Mouse (Mus musculus) neural tube, embryonic 14.5 days (tissue): Measurements from ENCODE around the gene Rab39. TPM values are rescaled to one million over a fixed set of nuclear protein-coding genes. Genes with fewer than 3 reads are reported as not detected.

Source experiments
- ATAC-seq: fragments of 200-750 bp; cut with Nextera tagmentation; 2 replicates; pipeline ENCODE4 v1.8.0; 2017; ENCODE audit warnings: low read depth, mild to moderate bottlenecking, moderate TSS enrichment, moderate library complexity
- H3K27ac ChIP-seq: fragments of 300-500 bp; sonication (generic); 2 replicates; pipeline ENCODE4 v1.5.1; 2014; ENCODE audit warnings: low read depth, mild to moderate bottlenecking, control low read depth, low read length, moderate library complexity, mixed read lengths
- H3K27me3 ChIP-seq: fragments of 300-500 bp; sonication (generic); 2 replicates; pipeline ENCODE4 v1.6.1; 2014; ENCODE audit warnings: low read length; ENCODE audit not compliant: control insufficient read depth, insufficient read depth
- H3K36me3 ChIP-seq: fragments of 300-500 bp; sonication (generic); 2 replicates; pipeline ENCODE4 v1.6.1; 2014; ENCODE audit warnings: low read length, mixed read lengths; ENCODE audit not compliant: control insufficient read depth, insufficient read depth
- H3K4me1 ChIP-seq: fragments of 300-500 bp; sonication (generic); 2 replicates; pipeline ENCODE4 v1.6.1; 2014; ENCODE audit warnings: low read length; ENCODE audit not compliant: control insufficient read depth, insufficient read depth
- H3K4me2 ChIP-seq: fragments of 300-500 bp; sonication (generic); 2 replicates; pipeline ENCODE4 v1.6.1; 2014; ENCODE audit warnings: mild to moderate bottlenecking, low read depth, low read length, control low read depth
- H3K4me3 ChIP-seq: fragments of 300-500 bp; sonication (generic); 2 replicates; pipeline ENCODE4 v1.5.1; 2014; ENCODE audit warnings: low read depth, low read length, control low read depth, mixed read lengths
- H3K9ac ChIP-seq: fragments of 300-500 bp; sonication (generic); replicated peaks from 2 replicates; pipeline ENCODE4 v1.6.1; 2014; ENCODE audit warnings: low read depth, mild to moderate bottlenecking, control low read depth, low read length, mixed read lengths
- H3K9me3 ChIP-seq: fragments of 300-500 bp; sonication (generic); 2 replicates; pipeline ENCODE4 v1.6.1; 2016; ENCODE audit warnings: low read length; ENCODE audit not compliant: control insufficient read depth
- WGBS: fragments of 180-500 bp; shearing (Covaris S2); extraction: QIAGEN DNeasy Blood & Tissue Kit; methylation state at CpG from one replicate; pipeline ENCODE4 v1.1.7; 2014; 5-methylcytosine and 5-hydroxymethylcytosine counted together
- polyA plus RNA-seq: library from polyadenylated mRNA; unstranded; fragments of >200 nt; fragmentation: Nextera tagmentation; extraction: Ambion mirVana; gene quantifications from 2 replicates; pipeline ENCODE4 v1.2.1, GENCODE M21; 2014

Rab39 gene
- 4.3 and 6.2 TPM in 2 replicates for polyA plus RNA-seq

DNA sequence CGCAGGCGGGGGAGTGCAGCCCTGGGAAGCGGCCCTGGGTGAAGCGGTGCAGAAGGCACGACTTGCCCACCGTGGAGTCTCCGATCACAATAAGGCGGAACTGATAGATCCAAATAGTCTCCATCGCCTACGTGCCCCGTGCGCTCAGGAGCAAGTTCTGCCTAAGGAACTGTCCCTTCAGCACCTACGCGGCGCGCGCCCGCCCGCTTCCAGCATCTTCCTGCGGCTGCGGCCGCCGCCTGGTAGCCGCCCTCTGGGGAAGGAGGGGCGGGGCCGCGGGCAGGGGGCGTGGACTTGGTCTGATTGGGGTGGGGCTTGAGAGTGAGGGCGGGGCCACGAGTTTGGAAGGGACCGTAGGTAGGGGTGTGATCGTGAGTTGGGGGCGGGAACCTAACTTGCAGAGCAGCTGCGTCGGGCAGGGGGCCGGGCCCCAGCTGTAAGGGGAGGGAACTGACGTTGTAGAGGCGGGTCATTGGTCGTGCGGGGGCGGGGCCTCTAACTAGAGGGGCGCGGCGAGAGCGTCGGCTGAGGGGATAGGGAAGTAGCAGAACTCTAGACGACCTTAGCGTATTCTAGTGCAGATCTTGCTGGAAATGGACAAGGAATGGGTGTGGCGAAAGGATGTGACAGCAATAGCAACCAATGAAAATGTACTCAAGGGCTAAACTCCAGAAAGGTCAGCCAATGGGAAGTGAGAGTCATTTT is at the start of gene Rab39:
Rab39 (minus strand) TSS at position 241 of the 705 bp plus-strand sequence.
- H3K4me1 ChIP-seq: 0 out of 2 replicates have a peak, but pooled peaks cover 3% of the 10 kb centered on the region

DNA sequence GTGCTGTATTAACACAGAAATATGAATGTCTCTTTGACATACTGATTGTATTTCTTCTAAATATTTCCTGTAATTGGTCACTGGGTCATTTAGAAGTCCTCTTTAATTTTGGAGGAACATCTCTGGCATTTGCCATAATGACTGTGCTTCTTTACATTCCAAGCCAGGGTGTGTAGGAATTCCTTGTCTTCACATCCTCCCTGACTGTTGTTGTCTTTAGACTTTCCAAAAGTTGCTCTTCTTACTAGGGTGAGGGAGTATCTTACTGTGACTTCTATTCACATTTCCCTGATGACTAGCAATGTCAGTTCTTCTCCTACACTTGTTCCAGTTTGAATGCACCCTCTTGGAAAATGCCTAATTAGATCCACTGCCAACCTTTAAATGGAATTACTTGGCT is 48.8 kb upstream of the Rab39 start:
- ATAC-seq: no peak
- Histone ChIP-seq H3K27me3 (no peaks in the 10 kb centered on the region), H3K4me2 (no peak overlapping the region), H3K36me3 (no peaks in the 10 kb centered on the region), H3K4me3 (no peak overlapping the region), H3K27ac (no peak overlapping the region), H3K9ac (no peak overlapping the region), H3K4me1 (no peaks in the 10 kb centered on the region), H3K9me3 (no peaks in the 10 kb centered on the region)

More for the DNA sequence above, at the start of gene Rab39:
- Histone ChIP-seq H3K36me3 (no peaks in the 10 kb centered on the region), H3K9me3 (no peaks in the 10 kb centered on the region), H3K27ac (peak within 1 kb of the TSS; percentile 57), H3K27me3 (no peaks in the 10 kb centered on the region), H3K9ac (peak within 1 kb of the TSS; percentile 62), H3K4me2 (peak within 1 kb of the TSS; percentile 77), H3K4me3 (peak within 1 kb of the TSS; percentile 63)
- ATAC-seq: peak; percentile 96
- WGBS: 1% methylated on average over 45 of the region's 49 CpGs

GRCm38 (mm10) chr9:53750899-53751298 is 44.9 kb upstream of the Rab39 start:
- no peaks in the 10 kb centered on the region for H3K36me3 ChIP-seq
- H3K4me2 ChIP-seq: no peak overlapping the region
- no peak overlapping the region for H3K9ac ChIP-seq
- no peak overlapping the region for H3K27ac ChIP-seq
- H3K9me3 ChIP-seq: no peaks in the 10 kb centered on the region
- ATAC-seq: no peak
- 46% methylated on average over 5 of the region's 5 CpGs for WGBS
- no peaks in the 10 kb centered on the region for H3K4me1 ChIP-seq
- no peaks in the 10 kb centered on the region for H3K27me3 ChIP-seq
- H3K4me3 ChIP-seq: no peak overlapping the region

- no peak for ATAC-seq
- 90% methylated on average over 13 of the region's 13 CpGs for WGBS
- H3K4me2 ChIP-seq: no peak overlapping the region
- H3K9ac ChIP-seq: no peak overlapping the region
- no peaks in the 10 kb centered on the region for H3K27me3 ChIP-seq
- no peaks in the 10 kb centered on the region for H3K9me3 ChIP-seq
- no peaks in the 10 kb centered on the region for H3K4me1 ChIP-seq
- H3K4me3 ChIP-seq: no peak overlapping the region
- H3K27ac ChIP-seq: no peak overlapping the region
- no peaks in the 10 kb centered on the region for H3K36me3 ChIP-seq
Observed at GRCm38 (mm10) chr9:53750411-53750810, 44.4 kb upstream of the Rab39 start.

- Histone ChIP-seq H3K27ac (no peak overlapping the region), H3K4me2 (no peak overlapping the region)
- WGBS: 63% methylated on average over 3 of the region's 3 CpGs
Observed at GRCm38 (mm10) chr9:53740829-53741404, 34.9 kb upstream of the Rab39 start.

DNA sequence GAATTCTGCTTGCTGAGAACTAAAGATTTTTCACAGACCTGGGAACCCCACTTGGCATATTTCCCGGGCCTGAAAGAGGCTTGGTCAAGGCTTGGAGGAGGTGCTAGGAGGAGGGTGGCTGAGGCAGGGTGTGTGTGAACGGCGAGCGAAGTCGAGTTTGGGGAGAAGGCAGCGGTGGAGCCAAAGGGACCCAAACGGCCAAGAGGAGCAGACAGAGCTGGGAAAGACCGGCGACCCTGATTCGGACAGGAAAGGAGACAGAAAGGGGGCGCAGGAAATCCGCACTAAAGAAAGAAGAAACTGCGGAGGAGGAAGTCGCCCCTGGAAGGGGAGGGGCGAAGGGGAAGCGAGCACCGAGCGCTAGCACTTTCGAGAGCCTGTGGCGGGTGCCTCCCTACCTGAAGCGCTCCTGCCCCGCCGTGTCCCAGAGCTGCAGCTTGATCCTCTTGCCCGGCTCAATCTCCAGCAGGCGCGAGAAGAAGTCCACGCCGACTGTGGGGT is 491 bp downstream of the Rab39 start:
- peak overlapping the region; percentile 63 for H3K4me3 ChIP-seq
- no peaks in the 10 kb centered on the region for H3K36me3 ChIP-seq
- peak overlapping the region; percentile 62 for H3K9ac ChIP-seq
- H3K4me2 ChIP-seq: peak overlapping the region; percentile 77
- H3K9me3 ChIP-seq: no peaks in the 10 kb centered on the region
- ATAC-seq: peak; percentile 33
- no peaks in the 10 kb centered on the region for H3K27me3 ChIP-seq
- peak overlapping the region; percentile 57 for H3K27ac ChIP-seq
- H3K4me1 ChIP-seq: 0 out of 2 replicates have a peak, but pooled peaks cover 3% of the 10 kb centered on the region
- 0% methylated on average over 25 of the region's 28 CpGs for WGBS

More at GRCm38 (mm10) chr9:53740829-53741404, 34.9 kb upstream of the Rab39 start:
- Histone ChIP-seq H3K9me3 (no peaks in the 10 kb centered on the region), H3K9ac (no peak overlapping the region), H3K36me3 (no peaks in the 10 kb centered on the region), H3K4me3 (no peak overlapping the region), H3K4me1 (no peaks in the 10 kb centered on the region), H3K27me3 (no peaks in the 10 kb centered on the region)
- ATAC-seq: no peak

DNA sequence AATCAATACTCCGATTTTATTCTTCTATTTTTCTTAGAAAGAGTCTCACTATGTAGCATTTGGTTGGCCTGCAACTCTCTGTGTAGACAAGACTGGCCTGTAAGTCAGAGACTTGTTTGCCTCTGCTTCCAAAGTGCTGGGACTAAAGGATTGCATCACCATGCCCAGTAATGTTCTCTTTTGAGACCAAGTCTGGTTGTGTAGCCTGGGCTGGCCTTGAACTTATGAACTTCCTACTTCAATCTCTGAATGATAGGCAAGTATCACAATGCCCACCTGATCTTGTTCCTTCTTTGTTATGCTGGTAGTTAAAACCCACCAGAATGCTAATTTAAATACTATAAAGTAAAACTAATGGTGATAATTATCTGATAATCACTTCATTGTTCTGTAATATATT is 3.0 kb downstream of the Rab39 start:
- no peaks in the 10 kb centered on the region for H3K27me3 ChIP-seq
- H3K4me1 ChIP-seq: 0 out of 2 replicates have a peak, but pooled peaks cover 3% of the 10 kb centered on the region
- H3K36me3 ChIP-seq: no peaks in the 10 kb centered on the region
- no peak for ATAC-seq
- H3K4me2 ChIP-seq: no peak overlapping the region
- H3K27ac ChIP-seq: no peak overlapping the region
- no peak overlapping the region for H3K4me3 ChIP-seq
- H3K9me3 ChIP-seq: no peaks in the 10 kb centered on the region
- H3K9ac ChIP-seq: no peak overlapping the region
- 95% methylated on average over 1 of the region's 1 CpGs for WGBS

DNA sequence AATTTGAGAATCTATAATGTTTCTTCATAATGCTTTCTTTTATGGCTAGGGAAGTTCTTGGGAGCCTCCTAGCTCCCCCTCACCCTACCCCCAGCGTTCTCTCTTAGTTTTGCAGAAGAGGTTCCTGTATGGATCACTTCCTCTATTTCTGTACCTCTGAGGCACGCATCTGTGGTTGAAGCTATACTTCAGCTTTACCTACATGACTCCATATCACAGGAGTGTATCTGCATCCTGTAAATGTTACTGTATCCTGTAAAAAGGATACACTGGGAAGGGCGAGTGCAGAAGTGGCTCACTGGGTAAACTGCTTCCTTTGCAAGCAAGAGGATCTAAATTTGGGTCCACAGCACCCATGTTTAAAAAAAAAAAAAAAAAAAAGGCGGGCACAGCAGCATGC is 5.5 kb downstream of the Rab39 start:
- Histone ChIP-seq H3K9ac (no peak overlapping the region), H3K27me3 (no peaks in the 10 kb centered on the region), H3K27ac (no peak overlapping the region), H3K4me3 (no peak overlapping the region), H3K4me1 (no peaks in the 10 kb centered on the region), H3K36me3 (no peaks in the 10 kb centered on the region), H3K4me2 (no peak overlapping the region), H3K9me3 (no peaks in the 10 kb centered on the region)
- no peak for ATAC-seq
- WGBS: 82% methylated on average over 4 of the region's 4 CpGs

DNA sequence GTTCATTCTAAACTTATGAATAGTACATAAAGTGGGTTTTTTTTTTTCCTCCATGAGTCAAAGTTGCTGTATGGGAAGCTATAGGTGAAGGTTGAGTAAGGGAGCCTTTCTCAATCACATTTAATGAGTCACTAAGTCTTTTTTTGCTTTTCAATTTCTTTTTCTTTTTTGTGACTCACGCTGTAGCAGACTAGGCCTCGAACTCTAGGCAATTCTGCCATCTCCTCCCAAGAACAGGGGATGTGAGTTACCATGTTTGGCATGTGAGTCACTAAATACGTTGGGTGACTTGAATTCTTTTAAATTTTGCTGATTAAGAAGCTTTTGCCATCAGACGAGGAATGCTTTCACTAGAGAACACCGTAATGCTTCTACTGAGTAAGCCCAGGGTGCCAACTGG is 10.2 kb downstream of the Rab39 start:
- WGBS: 89% methylated on average over 5 of the region's 5 CpGs
- no peak overlapping the region for H3K4me3 ChIP-seq
- H3K9me3 ChIP-seq: no peaks in the 10 kb centered on the region
- no peak for ATAC-seq
- H3K27ac ChIP-seq: no peak overlapping the region
- H3K9ac ChIP-seq: no peak overlapping the region
- no peaks in the 10 kb centered on the region for H3K27me3 ChIP-seq
- H3K36me3 ChIP-seq: no peaks in the 10 kb centered on the region
- no peaks in the 10 kb centered on the region for H3K4me1 ChIP-seq
- no peak overlapping the region for H3K4me2 ChIP-seq
